Mouse (Mus musculus) heart, postnatal 0 days (tissue): ENCODE measurements around the gene Bri3. TPM values are rescaled to one million over a fixed set of nuclear protein-coding genes. Genes with fewer than 3 reads are reported as not detected.

Experiments used
- ATAC-seq: fragments of 200-750 bp; cut with Nextera tagmentation; 2 replicates; pipeline ENCODE4 v1.8.0; 2017; ENCODE audit warnings: low read depth, moderate number of reproducible peaks, moderate library complexity; ENCODE audit not compliant: insufficient read depth
- DNase-seq: peaks from one replicate; pipeline ENCODE4 v3.0.0-alpha.2; 2016; ENCODE audit warnings: low spot score
- H3K27ac ChIP-seq: fragments of 300-500 bp; sonication (generic); 2 replicates; pipeline ENCODE4 v1.5.1; 2014; ENCODE audit warnings: low read depth, mild to moderate bottlenecking
- H3K27me3 ChIP-seq: fragments of 300-500 bp; sonication (generic); 2 replicates; pipeline ENCODE4 v1.6.1; 2014; ENCODE audit warnings: low read length, mixed read lengths; ENCODE audit not compliant: control insufficient read depth, insufficient read depth
- H3K36me3 ChIP-seq: fragments of 300-500 bp; sonication (generic); replicated peaks from 2 replicates; pipeline ENCODE4 v1.6.1; 2014; ENCODE audit warnings: low read length, mixed read lengths; ENCODE audit not compliant: control insufficient read depth, insufficient read depth
- H3K4me1 ChIP-seq: fragments of 300-500 bp; sonication (generic); 2 replicates; pipeline ENCODE4 v1.6.1; 2014; ENCODE audit warnings: antibody characterized with exemption; ENCODE audit not compliant: control insufficient read depth, insufficient read depth
- H3K4me2 ChIP-seq: fragments of 300-500 bp; sonication (generic); 2 replicates; pipeline ENCODE4 v1.6.1; 2014; ENCODE audit warnings: low read depth, mild to moderate bottlenecking, low read length, moderate library complexity
- H3K4me3 ChIP-seq: fragments of 300-500 bp; sonication (generic); 2 replicates; pipeline ENCODE4 v1.5.1; 2014; ENCODE audit warnings: low read depth, low read length
- H3K9ac ChIP-seq: fragments of 300-500 bp; sonication (generic); replicated peaks from 2 replicates; pipeline ENCODE4 v1.6.1; 2014; ENCODE audit warnings: low read depth, low read length, mixed read lengths
- H3K9me3 ChIP-seq: fragments of 300-500 bp; sonication (generic); replicated peaks from 2 replicates; pipeline ENCODE4 v1.6.1; 2016; ENCODE audit warnings: low read length; ENCODE audit not compliant: control insufficient read depth
- CTCF ChIP-seq: IDR thresholded peaks from 2 replicates; pipeline ENCODE4 v1.5.1; 2016; ENCODE audit warnings: antibody characterized with exemption, control low read depth, low read depth
- EP300 ChIP-seq: IDR thresholded peaks from 2 replicates; pipeline ENCODE4 v1.6.1; 2016; ENCODE audit warnings: antibody characterized with exemption, low read depth
- WGBS: fragments of 180-500 bp; shearing (Covaris S2); extraction: QIAGEN DNeasy Blood & Tissue Kit; methylation state at CpG from one replicate; pipeline ENCODE4 v1.1.7; 2014; 5-methylcytosine and 5-hydroxymethylcytosine counted together
- polyA plus RNA-seq: library from polyadenylated mRNA; unstranded; fragments of >200 nt; fragmentation: Nextera tagmentation; extraction: Ambion mirVana; gene quantifications from 2 replicates; pipeline ENCODE4 v1.2.1, GENCODE M21; 2015
- total RNA-seq: library from RNA; depleted of rRNA; stranded (reverse); fragments of >200 nt; gene quantifications from 2 replicates; pipeline ENCODE4 v1.2.3, GENCODE M21; 2014; ENCODE audit warnings: low replicate concordance

Bri3 gene
- total and polyA plus RNA-seq, 2 experiments from 2014 or later: 71.0 to 304 TPM

- DNase-seq (no peak), ATAC-seq (no peak)
- 35% methylated on average over 9 of the region's 9 CpGs for WGBS
- Histone ChIP-seq H3K36me3 (peaks cover 42% of the 10 kb centered on the region), H3K9ac (0 out of 2 replicates have a peak overlapping the region, but pooled peaks have one; percentile 9), H3K27ac (peak overlapping the region; percentile 30; the same call in 1 of the 2 replicates), H3K27me3 (no peaks in the 10 kb centered on the region), H3K4me1 (peaks cover 56% of the 10 kb centered on the region), H3K9me3 (no peaks in the 10 kb centered on the region), H3K4me3 (no peak overlapping the region), H3K4me2 (no peak overlapping the region)
- TF ChIP-seq EP300 (no peak), CTCF (no peak)
Observed at GRCm38 (mm10) chr5:144263082-144263481, 18.8 kb downstream of the Bri3 start.

- H3K36me3 ChIP-seq: peaks cover 46% of the 10 kb centered on the region
- H3K27me3 ChIP-seq: no peaks in the 10 kb centered on the region
- H3K4me1 ChIP-seq: peaks cover 55% of the 10 kb centered on the region
- TF ChIP-seq CTCF: no peak
- no peak for TF ChIP-seq EP300
- no peaks in the 10 kb centered on the region for H3K9me3 ChIP-seq
- H3K4me3 ChIP-seq: no peak overlapping the region
- no peak overlapping the region for H3K9ac ChIP-seq
- ATAC-seq (no peak), DNase-seq (no peak)
- H3K27ac ChIP-seq: no peak overlapping the region
- WGBS: 67% methylated on average over 13 of the region's 13 CpGs
- no peak overlapping the region for H3K4me2 ChIP-seq
Observed at GRCm38 (mm10) chr5:144263496-144263895, 19.3 kb downstream of the Bri3 start.

GRCm38 (mm10) chr5:144267535-144268241 is 23.5 kb downstream of the Bri3 start:
- peaks cover 38% of the 10 kb centered on the region for H3K36me3 ChIP-seq
- DNase-seq: peak; percentile 63
- peak; percentile 83 for ATAC-seq
- H3K9me3 ChIP-seq: no peaks in the 10 kb centered on the region
- no peak overlapping the region for H3K4me3 ChIP-seq
- H3K9ac ChIP-seq: no peak overlapping the region
- TF ChIP-seq CTCF: no peak
- 0 out of 2 replicates have a peak, but pooled peaks have one; percentile 37 for TF ChIP-seq EP300
- peak overlapping the region; percentile 57 for H3K27ac ChIP-seq
- H3K4me1 ChIP-seq: peaks cover 47% of the 10 kb centered on the region
- H3K27me3 ChIP-seq: no peaks in the 10 kb centered on the region
- H3K4me2 ChIP-seq: no peak overlapping the region
- 32% methylated on average over 8 of the region's 8 CpGs for WGBS

- 90% methylated on average over 7 of the region's 7 CpGs for WGBS
- Histone ChIP-seq H3K4me2 (no peak overlapping the region), H3K4me3 (no peak overlapping the region), H3K27me3 (no peaks in the 10 kb centered on the region), H3K9me3 (no peaks in the 10 kb centered on the region), H3K36me3 (peaks cover 22% of the 10 kb centered on the region), H3K9ac (no peak overlapping the region), H3K4me1 (peaks cover 43% of the 10 kb centered on the region), H3K27ac (no peak overlapping the region)
- TF ChIP-seq EP300: no peak
- TF ChIP-seq CTCF: no peak
- no peak for DNase-seq
- ATAC-seq: no peak
Observed at GRCm38 (mm10) chr5:144269926-144270325, 25.7 kb downstream of the Bri3 start.

GRCm38 (mm10) chr5:144270420-144270819 is 26.2 kb downstream of the Bri3 start:
- DNase-seq (no peak), ATAC-seq (no peak)
- no peaks in the 10 kb centered on the region for H3K9me3 ChIP-seq
- H3K4me1 ChIP-seq: peaks cover 46% of the 10 kb centered on the region
- TF ChIP-seq CTCF (no peak), EP300 (no peak)
- peaks cover 19% of the 10 kb centered on the region for H3K36me3 ChIP-seq
- WGBS: 85% methylated on average over 8 of the region's 8 CpGs
- H3K4me3 ChIP-seq: no peak overlapping the region
- no peak overlapping the region for H3K27ac ChIP-seq
- no peak overlapping the region for H3K9ac ChIP-seq
- H3K4me2 ChIP-seq: no peak overlapping the region
- no peaks in the 10 kb centered on the region for H3K27me3 ChIP-seq

- 39% methylated on average over 3 of the region's 3 CpGs for WGBS
- DNase-seq: no peak
Observed at GRCm38 (mm10) chr5:144271118-144271517, 26.9 kb downstream of the Bri3 start.

More at GRCm38 (mm10) chr5:144271118-144271517, 26.9 kb downstream of the Bri3 start:
- TF ChIP-seq CTCF (no peak), EP300 (no peak)
- Histone ChIP-seq H3K4me1 (peaks cover 46% of the 10 kb centered on the region), H3K4me3 (no peak overlapping the region), H3K36me3 (peaks cover 13% of the 10 kb centered on the region), H3K27me3 (no peaks in the 10 kb centered on the region), H3K9ac (no peak overlapping the region), H3K9me3 (no peaks in the 10 kb centered on the region), H3K27ac (peak overlapping the region; percentile 32; the same call in 1 of the 2 replicates), H3K4me2 (no peak overlapping the region)
- no peak for ATAC-seq
